Mouse (Mus musculus): ENCODE data around the gene Megf11. TPM values are rescaled to one million over a fixed set of nuclear protein-coding genes. Genes with fewer than 3 reads are reported as not detected.

Gene Megf11
- polyA plus RNA-seq, 1 experiment from 2014 or later = 0.65 TPM

DNA sequence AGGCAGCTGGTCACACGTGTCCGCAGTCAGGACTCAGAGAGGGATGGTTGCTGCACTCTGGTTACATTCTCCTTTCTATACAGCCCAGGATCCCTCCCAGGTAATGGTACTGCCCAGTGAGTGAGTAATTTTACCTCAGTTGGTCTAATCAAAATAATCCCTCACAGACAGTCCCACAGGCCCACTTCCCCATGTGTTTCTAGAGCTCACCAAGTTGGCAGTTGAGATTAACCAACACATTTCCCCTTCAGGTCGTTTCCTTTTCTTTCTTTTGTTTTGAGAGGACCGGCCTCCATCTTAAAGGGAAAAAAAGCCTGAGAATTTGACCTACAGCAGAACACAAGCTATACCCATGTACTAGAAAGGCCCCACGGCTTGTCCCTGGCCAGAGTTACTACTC lies 39.5 kb upstream of the Megf11 start:
- H3K4me3 ChIP-seq (ENCODE audit: low read depth, low read length) = no peak overlapping the region
- H3K4me2 ChIP-seq (ENCODE audit: low read depth, low read length) = no peak overlapping the region
- no peak for ATAC-seq (replicated peaks; ENCODE audit: insufficient number of reproducible peaks, low FRiP score, low TSS enrichment, low read depth)
- no peak for DNase-seq (ENCODE audit: low spot score)
- WGBS = 56% methylated on average over 5 of the region's 5 CpGs
- H3K9me3 ChIP-seq (replicated peaks; ENCODE audit: control insufficient read depth, low read length) = no peaks in the 10 kb centered on the region
- no peak overlapping the region for H3K9ac ChIP-seq (replicated peaks; ENCODE audit: low read length)
- no peaks in the 10 kb centered on the region for H3K36me3 ChIP-seq (replicated peaks; ENCODE audit: control insufficient read depth, insufficient read depth, low read depth, low read length)
- no peaks in the 10 kb centered on the region for H3K27me3 ChIP-seq (ENCODE audit: control insufficient read depth, insufficient read depth, low read length)
- no peak overlapping the region for H3K27ac ChIP-seq (replicated peaks; ENCODE audit: low read depth, low read length)
- no peaks in the 10 kb centered on the region for H3K4me1 ChIP-seq (ENCODE audit: control insufficient read depth, insufficient read depth, low read length)

GRCm38 (mm10) chr9:64347377-64347776 lies 38.0 kb upstream of the Megf11 start:
- Histone ChIP-seq H3K9me3 (replicated peaks; ENCODE audit: control insufficient read depth, low read length) (no peaks in the 10 kb centered on the region), H3K27me3 (ENCODE audit: control insufficient read depth, insufficient read depth, low read length) (no peaks in the 10 kb centered on the region), H3K4me2 (ENCODE audit: low read depth, low read length) (no peak overlapping the region), H3K27ac (replicated peaks; ENCODE audit: low read depth, low read length) (no peak overlapping the region), H3K9ac (replicated peaks; ENCODE audit: low read length) (no peak overlapping the region), H3K4me1 (ENCODE audit: control insufficient read depth, insufficient read depth, low read length) (no peaks in the 10 kb centered on the region), H3K36me3 (replicated peaks; ENCODE audit: control insufficient read depth, insufficient read depth, low read depth, low read length) (no peaks in the 10 kb centered on the region), H3K4me3 (ENCODE audit: low read depth, low read length) (no peak overlapping the region)
- 0% methylated on average over 1 of the region's 1 CpGs for WGBS
- no peak for ATAC-seq (replicated peaks; ENCODE audit: insufficient number of reproducible peaks, low FRiP score, low TSS enrichment, low read depth)
- DNase-seq (ENCODE audit: low spot score) = peak; percentile 68

DNA sequence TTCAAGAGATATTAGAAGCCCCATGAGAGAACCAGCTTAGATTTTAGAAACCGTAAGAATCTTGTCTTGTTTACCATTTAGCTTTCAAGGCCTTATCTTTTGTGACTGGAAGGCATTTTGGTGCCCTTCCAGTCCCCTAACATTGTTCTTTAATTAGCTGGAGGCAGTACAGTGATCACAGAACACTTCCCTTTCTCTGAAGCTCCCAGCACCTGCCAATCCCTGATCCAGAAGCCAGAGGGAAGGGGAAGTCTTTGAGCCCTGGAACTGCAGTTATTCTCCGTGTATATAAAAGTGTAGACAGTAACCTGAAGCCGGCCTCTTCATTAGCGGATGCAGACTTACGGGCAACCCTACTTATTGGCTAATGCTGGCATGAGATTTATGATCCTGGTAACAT lies 35.9 kb upstream of the Megf11 start:
- ATAC-seq (replicated peaks; ENCODE audit: insufficient number of reproducible peaks, low FRiP score, low TSS enrichment, low read depth) (no peak), DNase-seq (ENCODE audit: low spot score) (no peak)
- WGBS = 66% methylated on average over 5 of the region's 5 CpGs
- Histone ChIP-seq H3K36me3 (replicated peaks; ENCODE audit: control insufficient read depth, insufficient read depth, low read depth, low read length) (no peaks in the 10 kb centered on the region), H3K9ac (replicated peaks; ENCODE audit: low read length) (no peak overlapping the region), H3K4me2 (ENCODE audit: low read depth, low read length) (no peak overlapping the region), H3K27me3 (ENCODE audit: control insufficient read depth, insufficient read depth, low read length) (no peaks in the 10 kb centered on the region), H3K4me1 (ENCODE audit: control insufficient read depth, insufficient read depth, low read length) (no peaks in the 10 kb centered on the region), H3K4me3 (ENCODE audit: low read depth, low read length) (no peak overlapping the region), H3K27ac (replicated peaks; ENCODE audit: low read depth, low read length) (no peak overlapping the region), H3K9me3 (replicated peaks; ENCODE audit: control insufficient read depth, low read length) (no peaks in the 10 kb centered on the region)

DNA sequence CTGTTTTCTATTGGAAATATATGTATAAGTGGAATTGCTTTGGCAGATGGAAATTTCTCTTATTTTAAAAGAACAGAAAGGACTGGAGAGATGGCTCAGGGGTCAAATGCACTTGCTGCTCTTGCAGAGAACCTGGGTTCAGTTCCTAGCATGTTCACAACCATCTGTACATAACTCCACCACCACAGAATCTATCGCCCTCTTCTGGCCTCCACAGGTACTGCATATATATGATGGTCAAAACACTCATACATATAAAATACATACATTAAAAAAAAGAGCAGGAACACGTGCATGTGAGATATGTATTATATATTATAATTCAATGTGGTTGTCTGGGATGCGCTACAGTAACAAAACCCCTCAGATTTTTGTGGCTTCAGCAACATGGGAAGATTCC lies 34.2 kb upstream of the Megf11 start:
- Histone ChIP-seq H3K4me3 (ENCODE audit: low read depth, low read length) (no peak overlapping the region), H3K27ac (replicated peaks; ENCODE audit: low read depth, low read length) (no peak overlapping the region), H3K4me1 (ENCODE audit: control insufficient read depth, insufficient read depth, low read length) (no peaks in the 10 kb centered on the region), H3K9ac (replicated peaks; ENCODE audit: low read length) (no peak overlapping the region), H3K9me3 (replicated peaks; ENCODE audit: control insufficient read depth, low read length) (no peaks in the 10 kb centered on the region), H3K36me3 (replicated peaks; ENCODE audit: control insufficient read depth, insufficient read depth, low read depth, low read length) (no peaks in the 10 kb centered on the region), H3K27me3 (ENCODE audit: control insufficient read depth, insufficient read depth, low read length) (no peaks in the 10 kb centered on the region), H3K4me2 (ENCODE audit: low read depth, low read length) (no peak overlapping the region)
- ATAC-seq (replicated peaks; ENCODE audit: insufficient number of reproducible peaks, low FRiP score, low TSS enrichment, low read depth) (no peak), DNase-seq (ENCODE audit: low spot score) (peak; percentile 27)
- 44% methylated on average over 3 of the region's 3 CpGs for WGBS

DNA sequence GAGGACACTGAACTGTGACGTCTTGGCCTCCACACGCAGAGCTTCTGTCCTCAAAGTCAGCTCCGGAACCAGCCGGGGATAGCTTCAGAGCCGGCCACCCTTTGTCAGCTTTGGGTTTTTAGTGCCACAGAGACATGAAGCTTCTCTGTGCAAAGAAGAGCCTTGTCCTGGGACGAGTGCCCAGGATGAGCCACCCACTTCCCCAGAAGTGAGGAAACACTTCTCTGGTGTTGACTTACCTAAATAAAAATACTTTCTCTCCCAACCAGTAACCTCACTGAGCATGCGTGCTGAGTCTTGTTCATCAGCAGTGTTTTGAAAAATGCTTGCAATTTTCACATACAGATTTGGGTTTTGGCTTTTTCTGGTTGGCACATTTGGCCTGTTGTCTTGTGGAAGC lies 29.8 kb upstream of the Megf11 start:
- no peak overlapping the region for H3K4me3 ChIP-seq (ENCODE audit: low read depth, low read length)
- H3K4me1 ChIP-seq (ENCODE audit: control insufficient read depth, insufficient read depth, low read length) = no peaks in the 10 kb centered on the region
- no peaks in the 10 kb centered on the region for H3K27me3 ChIP-seq (ENCODE audit: control insufficient read depth, insufficient read depth, low read length)
- DNase-seq (ENCODE audit: low spot score) = no peak
- no peak overlapping the region for H3K27ac ChIP-seq (replicated peaks; ENCODE audit: low read depth, low read length)
- 87% methylated on average over 7 of the region's 7 CpGs for WGBS
- no peak overlapping the region for H3K4me2 ChIP-seq (ENCODE audit: low read depth, low read length)
- H3K9ac ChIP-seq (replicated peaks; ENCODE audit: low read length) = no peak overlapping the region
- ATAC-seq (replicated peaks; ENCODE audit: insufficient number of reproducible peaks, low FRiP score, low TSS enrichment, low read depth) = no peak
- H3K36me3 ChIP-seq (replicated peaks; ENCODE audit: control insufficient read depth, insufficient read depth, low read depth, low read length) = no peaks in the 10 kb centered on the region
- H3K9me3 ChIP-seq (replicated peaks; ENCODE audit: control insufficient read depth, low read length) = no peaks in the 10 kb centered on the region

DNA sequence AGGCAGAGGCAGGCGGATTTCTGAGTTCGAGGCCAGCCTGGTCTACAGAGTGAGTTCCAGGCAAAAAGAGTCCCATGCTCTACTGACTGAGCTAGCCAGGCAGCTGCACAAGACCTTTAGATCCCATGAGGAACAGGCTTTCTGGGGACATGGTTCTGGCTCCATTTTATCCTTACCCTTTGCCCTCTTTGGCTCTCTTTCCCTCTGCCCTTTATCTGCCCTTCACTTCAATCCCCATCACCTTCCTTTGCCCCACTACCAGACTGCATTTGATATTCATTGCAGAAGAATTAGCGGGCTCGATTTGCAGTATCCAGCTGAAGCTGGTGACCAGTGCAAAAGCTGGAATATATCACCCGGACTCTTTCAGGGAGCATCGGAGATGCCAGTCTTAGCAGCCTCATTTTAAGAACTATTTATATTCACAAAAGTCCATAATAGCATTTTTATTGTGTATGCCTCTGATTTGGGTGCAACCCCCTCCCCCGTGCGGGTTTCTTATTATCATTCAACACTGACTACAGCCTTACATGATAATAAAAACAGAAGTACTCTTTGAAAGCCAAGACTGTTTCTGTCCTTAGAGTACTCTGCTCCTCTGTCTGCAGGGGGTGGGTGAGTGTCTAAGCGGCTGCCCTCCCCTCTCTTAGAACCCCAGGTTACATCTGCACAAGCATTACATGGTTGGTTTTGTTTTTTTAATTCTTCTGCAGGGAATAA lies 24.0 kb upstream of the Megf11 start:
- Histone ChIP-seq H3K4me2 (ENCODE audit: low read depth, low read length) (no peak overlapping the region), H3K9ac (replicated peaks; ENCODE audit: low read length) (no peak overlapping the region), H3K4me3 (ENCODE audit: low read depth, low read length) (no peak overlapping the region), H3K4me1 (ENCODE audit: control insufficient read depth, insufficient read depth, low read length) (no peaks in the 10 kb centered on the region), H3K27me3 (ENCODE audit: control insufficient read depth, insufficient read depth, low read length) (no peaks in the 10 kb centered on the region), H3K36me3 (replicated peaks; ENCODE audit: control insufficient read depth, insufficient read depth, low read depth, low read length) (no peaks in the 10 kb centered on the region), H3K27ac (replicated peaks; ENCODE audit: low read depth, low read length) (no peak overlapping the region), H3K9me3 (replicated peaks; ENCODE audit: control insufficient read depth, low read length) (no peaks in the 10 kb centered on the region)
- WGBS = 87% methylated on average over 9 of the region's 9 CpGs
- DNase-seq (ENCODE audit: low spot score) = no peak
- no peak for ATAC-seq (replicated peaks; ENCODE audit: insufficient number of reproducible peaks, low FRiP score, low TSS enrichment, low read depth)

GRCm38 (mm10) chr9:64369871-64370270 lies 15.6 kb upstream of the Megf11 start:
- WGBS = 70% methylated on average over 7 of the region's 7 CpGs
- Histone ChIP-seq H3K4me1 (ENCODE audit: control insufficient read depth, insufficient read depth, low read length) (no peaks in the 10 kb centered on the region), H3K4me3 (ENCODE audit: low read depth, low read length) (no peak overlapping the region), H3K9ac (replicated peaks; ENCODE audit: low read length) (no peak overlapping the region), H3K27me3 (ENCODE audit: control insufficient read depth, insufficient read depth, low read length) (no peaks in the 10 kb centered on the region), H3K4me2 (ENCODE audit: low read depth, low read length) (no peak overlapping the region), H3K9me3 (replicated peaks; ENCODE audit: control insufficient read depth, low read length) (no peaks in the 10 kb centered on the region), H3K27ac (replicated peaks; ENCODE audit: low read depth, low read length) (no peak overlapping the region), H3K36me3 (replicated peaks; ENCODE audit: control insufficient read depth, insufficient read depth, low read depth, low read length) (no peaks in the 10 kb centered on the region)
- ATAC-seq (replicated peaks; ENCODE audit: insufficient number of reproducible peaks, low FRiP score, low TSS enrichment, low read depth) (no peak), DNase-seq (ENCODE audit: low spot score) (no peak)

DNA sequence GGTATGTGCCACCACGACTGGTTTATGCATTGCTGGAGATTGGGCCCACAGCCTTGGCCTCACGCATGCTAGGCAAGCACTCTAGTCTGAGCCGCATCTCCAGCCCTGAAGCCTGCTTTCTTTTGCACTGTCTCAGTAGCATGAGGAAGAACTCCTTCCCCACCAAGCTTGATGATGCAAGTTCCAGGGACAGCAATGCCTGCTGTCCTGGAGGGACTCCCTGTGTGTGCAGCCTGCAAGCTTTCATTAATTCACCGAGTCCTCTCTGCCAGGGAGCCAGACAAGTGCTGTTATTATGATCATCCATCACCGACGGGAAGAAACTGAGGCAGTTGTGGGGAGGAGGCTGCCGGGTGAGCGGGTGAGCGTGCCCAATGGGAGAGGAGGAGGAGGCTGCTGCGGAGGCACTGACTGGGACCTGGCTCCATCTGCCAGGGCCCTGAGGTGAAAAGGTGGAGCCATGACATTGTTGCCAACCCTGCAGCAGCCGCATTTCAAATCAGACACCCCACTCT lies 14.1 kb upstream of the Megf11 start:
- Histone ChIP-seq H3K9ac (replicated peaks; ENCODE audit: low read length) (no peak overlapping the region), H3K9me3 (replicated peaks; ENCODE audit: control insufficient read depth, low read length) (no peaks in the 10 kb centered on the region), H3K27ac (replicated peaks; ENCODE audit: low read depth, low read length) (no peak overlapping the region), H3K36me3 (replicated peaks; ENCODE audit: control insufficient read depth, insufficient read depth, low read depth, low read length) (no peaks in the 10 kb centered on the region), H3K4me3 (ENCODE audit: low read depth, low read length) (no peak overlapping the region), H3K27me3 (ENCODE audit: control insufficient read depth, insufficient read depth, low read length) (no peaks in the 10 kb centered on the region), H3K4me2 (ENCODE audit: low read depth, low read length) (no peak overlapping the region), H3K4me1 (ENCODE audit: control insufficient read depth, insufficient read depth, low read length) (no peaks in the 10 kb centered on the region)
- 53% methylated on average over 11 of the region's 11 CpGs for WGBS
- DNase-seq (ENCODE audit: low spot score) = no peak
- ATAC-seq (replicated peaks; ENCODE audit: insufficient number of reproducible peaks, low FRiP score, low TSS enrichment, low read depth) = no peak
